Mouse (Mus musculus): ENCODE measurements at regions not wholly inside any gene's neighbourhood (a gene's known extent, or its start where the extent isn't known, plus 50 kb on each side); places are given as distances from the start of the nearest gene placed in this dataset.

DNA sequence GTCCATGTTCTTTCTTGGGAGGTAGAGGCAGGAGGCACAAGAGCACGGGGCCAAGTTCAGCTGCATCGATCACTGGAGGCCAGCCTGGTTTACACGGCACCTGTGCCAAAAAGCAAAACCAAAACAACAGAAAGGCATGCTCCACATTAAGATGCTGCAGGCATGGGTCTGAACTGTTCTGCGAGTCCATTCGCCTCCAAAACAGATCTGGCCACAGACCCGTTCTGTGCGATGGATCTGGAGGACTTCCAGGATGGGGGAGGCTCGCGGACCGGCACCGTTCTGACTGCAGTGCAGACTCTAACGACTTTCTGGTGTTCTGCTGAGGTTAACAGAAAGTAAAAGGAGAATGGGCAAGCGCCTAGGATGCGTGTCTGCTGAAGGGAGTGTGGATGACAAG, 52.3 kb downstream of the A230072I06Rik start:
- DNase-seq: peak; percentile 45
- Histone ChIP-seq H3K4me2 (ENCODE audit: low read depth) (peak overlapping the region; percentile 14; the same call in 1 of the 2 replicates), H3K4me1 (ENCODE audit: insufficient read depth) (peaks cover 21% of the 10 kb centered on the region; the same call in 1 of the 2 replicates), H3K9me3 (ENCODE audit: low read length) (no peaks in the 10 kb centered on the region), H3K27ac (ENCODE audit: low read depth, low read length) (peak overlapping the region; percentile 37), H3K36me3 (ENCODE audit: insufficient read depth) (no peaks in the 10 kb centered on the region), H3K27me3 (ENCODE audit: insufficient read depth, low read length) (peaks cover 7% of the 10 kb centered on the region), H3K9ac (no peak overlapping the region), H3K4me3 (ENCODE audit: low read depth, low read length) (no peak overlapping the region)
- WGBS: 24% methylated on average over 14 of the region's 14 CpGs
- ATAC-seq: no peak
- TF ChIP-seq CTCF (IDR thresholded peaks at IDR 0.05; ENCODE audit: low read depth): no peak

DNA sequence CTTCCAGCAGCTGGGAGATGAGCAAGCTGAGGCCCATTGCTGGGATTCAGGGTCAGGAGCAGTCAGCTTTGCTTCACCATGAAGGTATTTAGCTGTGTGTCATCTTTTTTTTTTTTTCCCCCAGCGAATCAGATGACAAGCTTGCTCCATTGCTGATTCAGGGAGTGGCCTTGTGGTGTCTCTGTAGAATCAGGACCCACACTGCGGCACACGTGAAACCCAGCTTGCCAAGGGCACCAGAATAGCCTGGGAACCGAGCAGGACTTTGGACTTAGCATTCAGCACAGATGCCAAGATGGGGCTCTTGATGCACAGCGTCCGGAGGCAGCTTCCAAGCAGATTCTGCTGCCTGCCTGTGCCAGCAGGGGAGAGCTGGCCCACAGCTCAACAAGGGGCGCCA, 53.0 kb downstream of the A230072I06Rik start:
- no peaks in the 10 kb centered on the region for H3K36me3 ChIP-seq (ENCODE audit: insufficient read depth)
- WGBS: 51% methylated on average over 7 of the region's 7 CpGs
- H3K4me2 ChIP-seq (ENCODE audit: low read depth): no peak overlapping the region
- peaks cover 21% of the 10 kb centered on the region; the same call in 1 of the 2 replicates for H3K4me1 ChIP-seq (ENCODE audit: insufficient read depth)
- H3K27me3 ChIP-seq (ENCODE audit: insufficient read depth, low read length): peaks cover 5% of the 10 kb centered on the region; the same call in 1 of the 2 replicates
- no peak overlapping the region for H3K4me3 ChIP-seq (ENCODE audit: low read depth, low read length)
- no peaks in the 10 kb centered on the region for H3K9me3 ChIP-seq (ENCODE audit: low read length)
- H3K9ac ChIP-seq: no peak overlapping the region
- DNase-seq (peak; percentile 48), ATAC-seq (no peak)
- H3K27ac ChIP-seq (ENCODE audit: low read depth, low read length): no peak overlapping the region
- TF ChIP-seq CTCF (IDR thresholded peaks at IDR 0.05; ENCODE audit: low read depth): no peak

DNA sequence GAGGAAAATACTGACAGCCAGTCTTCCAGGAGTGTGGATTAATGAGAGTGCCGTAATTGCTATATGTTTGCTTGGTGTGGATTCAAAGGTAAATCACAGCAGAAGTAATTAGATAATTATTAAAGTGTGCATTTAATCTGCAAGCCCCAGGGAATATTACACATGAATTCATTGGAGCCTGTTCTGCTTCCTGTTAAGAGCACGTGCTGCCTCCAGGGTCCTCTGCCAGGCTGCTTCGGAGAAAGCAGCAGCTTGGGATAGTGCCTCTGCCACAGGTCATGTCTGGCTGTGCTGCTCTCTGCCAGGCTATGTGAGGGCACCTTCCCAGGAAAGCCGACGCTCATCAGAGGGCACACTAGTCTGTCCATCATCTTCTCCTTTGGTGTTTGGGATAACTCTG, 55.5 kb downstream of the A230072I06Rik start:
- no peak overlapping the region for H3K4me2 ChIP-seq (ENCODE audit: low read depth)
- ATAC-seq (no peak), DNase-seq (peak; percentile 23)
- no peak overlapping the region for H3K4me3 ChIP-seq (ENCODE audit: low read depth, low read length)
- H3K27ac ChIP-seq (ENCODE audit: low read depth, low read length): no peak overlapping the region
- H3K9me3 ChIP-seq (ENCODE audit: low read length): no peaks in the 10 kb centered on the region
- 0 out of 2 replicates have a peak, but pooled peaks cover 11% of the 10 kb centered on the region for H3K4me1 ChIP-seq (ENCODE audit: insufficient read depth)
- H3K27me3 ChIP-seq (ENCODE audit: insufficient read depth, low read length): peaks cover 5% of the 10 kb centered on the region; the same call in 1 of the 2 replicates
- no peak for TF ChIP-seq CTCF (IDR thresholded peaks at IDR 0.05; ENCODE audit: low read depth)
- no peaks in the 10 kb centered on the region for H3K36me3 ChIP-seq (ENCODE audit: insufficient read depth)
- 43% methylated on average over 5 of the region's 5 CpGs for WGBS
- no peak overlapping the region for H3K9ac ChIP-seq

DNA sequence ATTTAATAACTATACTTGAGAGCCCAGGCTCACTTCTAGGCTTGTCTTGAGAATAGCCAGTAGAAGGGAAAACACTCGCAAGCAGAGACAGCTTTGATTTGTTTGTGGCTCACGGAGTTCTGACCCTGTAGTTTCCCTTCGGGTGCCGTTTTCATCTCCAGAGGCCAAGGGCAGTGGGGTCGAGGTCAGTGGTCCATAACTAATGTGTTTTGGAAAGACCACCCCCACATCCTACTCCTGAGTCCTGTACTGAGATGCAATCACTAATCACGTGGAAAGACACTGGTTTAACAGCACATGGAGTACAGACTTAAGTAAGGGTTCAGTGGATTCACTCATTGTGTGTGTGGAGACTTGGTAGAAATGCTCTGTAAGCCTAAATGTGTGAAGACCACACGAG, 56.0 kb downstream of the A230072I06Rik start:
- H3K9me3 ChIP-seq (ENCODE audit: low read length): no peaks in the 10 kb centered on the region
- H3K27ac ChIP-seq (ENCODE audit: low read depth, low read length): no peak overlapping the region
- H3K4me1 ChIP-seq (ENCODE audit: insufficient read depth): 0 out of 2 replicates have a peak, but pooled peaks cover 11% of the 10 kb centered on the region
- peaks cover 5% of the 10 kb centered on the region; the same call in 1 of the 2 replicates for H3K27me3 ChIP-seq (ENCODE audit: insufficient read depth, low read length)
- no peak overlapping the region for H3K4me3 ChIP-seq (ENCODE audit: low read depth, low read length)
- no peak overlapping the region for H3K9ac ChIP-seq
- H3K4me2 ChIP-seq (ENCODE audit: low read depth): no peak overlapping the region
- no peak for TF ChIP-seq CTCF (IDR thresholded peaks at IDR 0.05; ENCODE audit: low read depth)
- no peak for ATAC-seq
- H3K36me3 ChIP-seq (ENCODE audit: insufficient read depth): no peaks in the 10 kb centered on the region
- 57% methylated on average over 7 of the region's 7 CpGs for WGBS
- no peak for DNase-seq

DNA sequence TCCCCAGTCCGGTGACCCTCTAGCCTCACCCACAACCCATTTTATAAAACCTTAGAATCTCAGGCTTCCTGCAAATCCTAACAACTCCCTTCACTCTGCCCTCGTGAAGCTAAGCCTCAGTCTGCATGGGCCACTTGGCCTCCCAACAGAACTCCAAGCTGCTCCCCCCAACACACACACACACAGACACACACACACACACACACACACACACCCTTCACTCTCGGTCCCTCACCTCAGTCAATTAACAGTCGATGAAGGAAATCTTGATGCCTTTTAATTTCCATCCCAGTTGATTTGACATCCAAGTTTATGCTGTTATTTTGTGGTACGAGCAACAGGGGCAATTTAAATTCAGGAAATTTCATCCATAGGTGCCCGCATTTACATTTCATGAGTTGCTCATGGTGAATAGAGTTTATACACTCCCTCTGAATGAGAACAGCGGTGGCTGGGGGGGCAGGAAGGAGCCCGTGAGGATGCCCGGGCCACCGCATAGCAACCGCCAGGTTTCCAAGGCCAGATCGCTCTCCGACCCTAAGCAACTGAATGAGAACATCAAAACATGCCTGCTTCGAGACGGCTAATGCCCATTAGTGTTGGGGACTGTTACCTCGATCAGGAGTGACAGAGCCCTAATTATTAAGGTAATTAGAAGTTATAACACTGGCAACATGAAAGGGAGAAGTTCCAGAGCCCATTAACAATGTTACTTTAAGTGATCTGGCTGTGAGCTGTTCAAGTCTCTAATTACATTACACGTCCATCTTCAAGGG, 55.8 kb upstream of the Sox1 start:
- TF ChIP-seq CTCF (IDR thresholded peaks at IDR 0.05; ENCODE audit: low read depth): no peak
- no peak overlapping the region for H3K4me2 ChIP-seq (ENCODE audit: low read depth)
- no peak overlapping the region for H3K4me3 ChIP-seq (ENCODE audit: low read depth, low read length)
- ATAC-seq (peak; percentile 69), DNase-seq (peak; percentile 36)
- H3K9me3 ChIP-seq (ENCODE audit: low read length): no peaks in the 10 kb centered on the region
- no peaks in the 10 kb centered on the region for H3K36me3 ChIP-seq (ENCODE audit: insufficient read depth)
- H3K4me1 ChIP-seq (ENCODE audit: insufficient read depth): 0 out of 2 replicates have a peak, but pooled peaks cover 3% of the 10 kb centered on the region
- 16% methylated on average over 17 of the region's 17 CpGs for WGBS
- H3K9ac ChIP-seq: no peak overlapping the region
- no peaks in the 10 kb centered on the region for H3K27me3 ChIP-seq (ENCODE audit: insufficient read depth, low read length)
- H3K27ac ChIP-seq (ENCODE audit: low read depth, low read length): no peak overlapping the region

DNA sequence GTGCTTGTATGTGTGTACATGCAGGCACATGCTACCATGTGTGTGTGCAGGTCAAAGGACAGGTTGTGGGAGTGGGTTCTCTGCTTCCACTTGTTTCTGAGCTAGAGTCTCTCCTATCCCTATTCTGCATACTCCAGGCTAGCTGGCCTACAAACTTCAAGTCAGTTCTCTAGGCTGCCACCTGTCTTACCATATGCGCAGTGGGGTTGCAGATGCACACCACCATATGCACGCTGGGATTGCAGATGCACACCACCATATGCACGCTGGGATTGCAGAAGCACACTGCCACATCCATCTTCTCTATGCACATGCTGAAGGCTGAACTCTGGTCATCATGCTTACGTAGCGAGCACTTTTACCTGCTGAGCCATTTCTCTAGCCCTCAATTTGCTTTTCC, 54.1 kb upstream of the Sox1 start:
- Histone ChIP-seq H3K27me3 (ENCODE audit: insufficient read depth, low read length) (no peaks in the 10 kb centered on the region), H3K4me2 (ENCODE audit: low read depth) (no peak overlapping the region), H3K4me1 (ENCODE audit: insufficient read depth) (no peaks in the 10 kb centered on the region), H3K9ac (no peak overlapping the region), H3K27ac (ENCODE audit: low read depth, low read length) (no peak overlapping the region), H3K36me3 (ENCODE audit: insufficient read depth) (no peaks in the 10 kb centered on the region), H3K9me3 (ENCODE audit: low read length) (no peaks in the 10 kb centered on the region), H3K4me3 (ENCODE audit: low read depth, low read length) (no peak overlapping the region)
- 67% methylated on average over 5 of the region's 5 CpGs for WGBS
- DNase-seq: no peak
- no peak for ATAC-seq
- TF ChIP-seq CTCF (IDR thresholded peaks at IDR 0.05; ENCODE audit: low read depth): no peak
